Mouse (Mus musculus): Measurements from ENCODE around the gene Mlh3.
"Not testable (repeated sequence)": the region's sequence is repeated elsewhere in the genome, so short reads cannot be mapped to it uniquely, and the experiment has no call there.

Mlh3 gene

DNA sequence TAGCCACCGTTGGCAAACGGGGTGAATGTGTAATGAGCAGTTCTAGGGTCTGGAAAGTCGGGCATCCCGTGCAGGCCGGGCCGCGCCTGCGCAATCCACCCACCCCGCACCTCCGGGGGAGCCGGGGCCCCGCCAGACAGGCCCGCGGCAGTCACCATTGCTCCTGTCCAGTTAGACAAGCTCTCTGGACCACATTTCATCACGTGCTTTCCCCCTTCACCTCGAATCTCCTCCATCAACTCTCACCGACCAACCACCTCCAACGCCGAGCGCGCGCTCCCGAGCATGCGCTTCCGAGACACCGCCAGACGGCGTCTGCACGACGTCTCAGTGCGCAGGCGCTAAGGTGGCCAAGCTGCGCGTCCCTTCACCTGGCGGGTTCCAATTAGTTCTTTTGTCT lies at the start of gene Mlh3:
Gene Mlh3, minus strand, starts transcription at position 281 of the 400 bp plus-strand sequence.
- peak; percentile 81 for DNase-seq

DNA sequence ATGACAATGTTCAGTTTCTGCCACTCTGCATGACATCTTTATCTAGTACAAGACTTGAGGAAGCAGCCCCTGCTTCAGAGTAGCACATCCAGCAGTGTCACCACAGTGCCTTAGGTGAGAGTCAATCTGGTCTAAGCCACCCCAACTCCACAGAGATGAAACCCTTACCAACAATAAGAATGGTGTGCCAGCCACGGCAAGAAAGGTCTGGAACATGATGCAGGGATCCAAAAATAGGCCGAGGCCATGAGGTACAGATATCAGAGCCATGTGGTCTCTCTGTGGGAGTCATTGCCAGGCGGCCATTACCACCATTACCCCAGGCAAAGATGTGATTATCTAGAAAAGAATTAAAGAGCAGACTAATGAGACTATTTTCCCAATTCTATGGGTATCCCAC lies 38.3 kb upstream of the Mlh3 start:
- no peak for DNase-seq

- peak; percentile 88 for DNase-seq
Observed at GRCm38 (mm10) chr12:85305247-85305892, 35.0 kb upstream of the Mlh3 start.

DNA sequence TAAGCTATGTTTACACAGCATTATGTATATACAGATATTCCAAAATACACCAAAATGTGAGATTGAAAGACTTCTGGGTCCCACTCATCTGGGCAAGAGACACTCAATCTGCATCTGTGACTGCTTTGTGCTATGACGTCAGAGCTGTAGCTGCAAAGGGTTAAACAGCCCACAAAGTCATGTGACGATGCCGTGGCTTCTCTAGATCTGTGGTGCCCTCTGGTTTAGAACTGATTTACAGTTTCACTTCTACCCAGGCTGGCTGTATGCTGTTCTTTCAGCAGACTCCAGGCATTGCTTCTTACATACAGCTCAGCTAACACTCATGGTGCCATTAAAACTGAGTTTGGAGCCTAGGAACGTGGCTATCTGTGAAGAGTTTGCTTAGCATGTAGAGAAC lies 34.3 kb upstream of the Mlh3 start:
- DNase-seq: no peak

GRCm38 (mm10) chr12:85303256-85303655 lies 32.9 kb upstream of the Mlh3 start:
- DNase-seq: no peak

- no peak for DNase-seq
Observed at GRCm38 (mm10) chr12:85298835-85299180, 28.4 kb upstream of the Mlh3 start.

DNA sequence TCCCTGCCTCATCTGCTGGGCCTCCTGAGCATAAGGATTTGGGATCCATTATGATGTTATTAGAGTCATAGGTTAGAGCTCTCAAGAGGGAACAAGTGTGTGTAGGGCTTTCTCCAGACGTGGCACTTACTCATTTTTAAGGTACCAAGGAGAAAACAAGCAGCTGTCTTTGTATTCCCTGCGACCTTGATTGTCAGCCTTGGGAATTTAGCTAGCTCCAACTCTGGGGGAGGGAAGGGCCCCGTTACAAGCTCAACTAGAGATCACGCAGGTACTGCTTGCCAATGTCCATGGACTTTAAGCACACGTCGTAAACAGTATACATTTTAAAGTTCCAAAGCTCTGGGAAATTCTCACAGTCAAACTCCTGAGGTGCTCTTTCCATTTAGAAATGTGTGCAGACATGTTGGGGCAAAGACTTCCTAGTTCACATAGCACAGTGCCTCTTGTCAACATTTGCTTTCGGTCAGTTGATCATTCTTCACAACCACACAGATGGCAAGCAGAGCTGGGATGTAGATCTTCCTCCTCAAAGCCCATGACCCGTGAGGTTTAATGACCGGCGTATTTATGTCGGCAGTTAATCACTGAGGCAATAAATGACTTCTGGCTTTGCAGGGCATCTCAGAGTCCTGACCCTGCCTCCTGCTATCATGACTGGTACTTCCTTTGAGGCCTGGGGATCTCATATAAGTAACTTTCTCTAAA lies 27.9 kb upstream of the Mlh3 start:
- no peak for DNase-seq

DNA sequence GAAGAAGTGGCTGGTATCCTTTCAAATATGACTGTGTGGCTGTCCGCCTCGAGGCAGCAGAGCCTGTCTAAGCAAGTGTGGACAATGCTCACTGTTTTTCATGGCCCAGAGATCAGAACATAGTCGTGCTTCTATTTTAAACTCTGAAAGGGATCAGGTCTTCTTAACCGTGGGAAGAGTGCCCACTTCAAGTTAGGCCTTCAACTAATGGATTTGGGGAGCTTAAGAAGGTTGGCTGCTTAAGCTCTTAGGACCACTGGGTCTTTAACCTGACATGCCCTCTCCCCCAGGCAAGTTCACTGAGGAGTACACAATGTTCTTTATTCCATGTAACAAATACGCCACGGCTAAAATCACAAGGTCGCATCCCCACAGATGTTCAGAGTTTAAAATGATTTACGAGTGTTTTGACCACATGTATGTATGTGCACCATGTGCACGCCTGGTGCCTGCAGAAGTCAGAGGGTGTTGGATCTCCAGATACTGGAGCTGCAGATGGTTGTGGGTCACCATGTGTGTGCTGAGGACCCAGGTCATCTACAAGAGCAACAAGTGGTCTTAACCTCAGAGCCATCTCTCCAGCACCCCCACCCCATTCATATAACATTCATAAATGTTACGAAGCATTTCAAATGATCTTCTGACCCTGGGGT lies 27.1 kb upstream of the Mlh3 start:
- DNase-seq: no peak

DNA sequence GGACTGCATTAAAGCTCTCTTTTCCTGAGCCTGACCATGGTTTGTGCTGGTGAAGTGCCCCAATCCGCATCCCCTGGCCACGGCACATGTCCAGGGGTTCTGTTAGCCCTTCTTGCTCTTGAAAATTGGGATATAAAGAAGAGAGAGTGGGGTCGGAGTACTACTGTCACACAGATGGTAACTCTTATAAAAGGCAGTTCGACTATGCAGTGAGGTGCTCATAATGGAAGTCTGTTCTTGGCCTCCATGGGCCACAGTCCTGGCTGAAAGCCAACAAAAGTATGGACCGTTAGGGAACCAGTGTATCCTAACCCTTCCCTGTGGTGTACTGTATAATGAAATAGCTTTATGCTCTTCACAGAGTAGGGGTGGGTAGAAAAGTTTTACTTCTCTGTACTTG lies 26.5 kb upstream of the Mlh3 start:
- no peak for DNase-seq

- DNase-seq: no peak
Observed at GRCm38 (mm10) chr12:85295506-85295905, 25.1 kb upstream of the Mlh3 start.

DNA sequence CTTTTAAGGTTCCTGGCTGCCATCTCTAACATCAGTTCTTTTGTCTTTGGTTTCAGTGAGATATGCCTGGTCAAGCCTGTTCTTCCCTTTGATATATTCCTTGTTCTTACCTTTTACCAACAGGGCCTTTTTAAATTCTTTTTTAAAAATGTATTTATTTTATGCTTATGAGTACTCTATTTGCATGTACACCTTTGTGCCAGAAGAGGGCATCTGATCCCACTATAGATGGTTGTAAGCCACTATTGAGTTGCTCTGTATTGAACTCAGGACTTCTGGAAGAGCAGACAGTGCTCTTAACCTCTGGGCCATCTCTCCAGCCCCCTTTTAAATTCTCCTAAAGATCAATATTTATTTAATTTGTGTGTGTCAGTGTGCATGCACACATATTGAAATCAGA lies 22.5 kb upstream of the Mlh3 start:
- no peak for DNase-seq

GRCm38 (mm10) chr12:85292288-85292687 lies 21.9 kb upstream of the Mlh3 start:
- DNase-seq: no peak

DNA sequence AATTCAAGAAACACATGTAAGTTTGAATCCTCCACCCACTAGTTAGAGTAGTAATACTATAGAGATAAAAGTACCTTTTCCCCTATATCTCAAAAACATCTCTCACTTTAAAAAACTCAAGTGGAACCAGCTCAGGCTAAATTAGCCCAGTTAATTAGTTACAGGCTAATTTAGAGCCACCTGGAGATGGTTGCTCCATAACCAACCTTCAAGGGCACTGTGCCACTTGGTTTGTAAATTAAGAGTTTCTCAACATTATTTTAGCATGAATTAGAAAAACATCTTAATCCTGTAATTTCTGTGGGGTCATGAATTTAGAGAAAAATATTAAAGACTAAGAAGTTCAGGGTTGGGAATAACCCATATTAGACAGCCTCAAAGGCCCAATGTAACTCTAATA lies 21.1 kb upstream of the Mlh3 start:
- no peak for DNase-seq

DNA sequence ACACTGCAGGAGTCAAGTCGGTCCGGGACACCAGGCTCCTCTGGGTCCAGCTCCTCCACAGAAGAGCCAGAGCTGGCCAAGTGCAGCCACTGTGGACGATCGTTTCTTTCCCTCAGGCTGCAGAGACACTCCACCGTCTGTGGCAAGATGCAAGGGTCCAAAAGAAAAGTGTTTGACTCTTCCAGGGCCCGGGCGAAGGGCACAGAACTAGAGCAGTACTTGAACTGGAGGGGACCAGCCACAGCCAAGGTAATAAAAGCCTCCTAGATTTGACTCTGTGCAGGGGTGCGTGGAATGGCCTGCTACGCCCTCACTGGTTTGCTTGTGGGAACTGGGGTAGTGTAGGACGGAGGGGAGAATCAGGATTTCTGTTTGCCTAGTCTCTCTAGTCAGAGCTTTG lies 20.2 kb upstream of the Mlh3 start:
- no peak for DNase-seq

DNA sequence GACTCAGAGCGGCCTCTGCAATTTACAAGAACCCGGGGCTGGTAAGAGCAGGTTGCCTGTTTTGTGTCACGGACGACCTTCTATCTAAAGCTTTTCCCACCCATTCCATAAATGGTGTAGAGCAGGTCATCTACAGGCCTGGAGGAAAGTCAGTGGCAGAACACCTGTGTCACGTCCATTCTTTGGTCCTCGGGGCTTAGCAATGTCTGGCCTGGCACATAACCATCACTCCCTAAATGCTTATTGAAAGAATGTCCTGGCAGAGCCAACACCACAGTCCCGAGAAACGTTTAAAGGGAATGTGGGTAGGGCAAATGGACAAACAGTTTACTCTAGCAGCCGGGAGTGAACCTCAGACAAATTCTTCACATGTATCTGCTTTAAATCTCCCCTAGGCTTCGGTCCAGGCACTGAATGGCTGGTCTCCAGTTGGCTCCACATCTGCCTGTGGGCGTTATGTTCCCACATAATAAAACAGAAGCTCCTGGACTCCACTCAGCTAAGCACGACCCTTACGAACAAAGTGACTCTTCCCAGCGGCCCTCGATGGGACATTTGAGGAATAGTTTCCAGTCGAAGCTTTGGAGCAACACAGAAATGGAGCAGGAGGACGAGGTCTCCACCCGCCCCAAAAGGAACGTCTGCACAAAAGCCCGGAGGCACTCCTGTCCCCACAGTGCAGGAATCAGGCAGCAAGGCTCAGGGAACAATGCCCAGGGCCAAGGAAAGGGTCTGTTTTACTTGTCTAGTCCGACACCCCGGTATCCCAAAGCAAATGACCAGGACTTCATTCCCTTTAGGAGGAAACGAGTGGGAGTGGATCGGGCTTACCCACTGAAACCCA lies 19.0 kb upstream of the Mlh3 start:
- DNase-seq: no peak

DNA sequence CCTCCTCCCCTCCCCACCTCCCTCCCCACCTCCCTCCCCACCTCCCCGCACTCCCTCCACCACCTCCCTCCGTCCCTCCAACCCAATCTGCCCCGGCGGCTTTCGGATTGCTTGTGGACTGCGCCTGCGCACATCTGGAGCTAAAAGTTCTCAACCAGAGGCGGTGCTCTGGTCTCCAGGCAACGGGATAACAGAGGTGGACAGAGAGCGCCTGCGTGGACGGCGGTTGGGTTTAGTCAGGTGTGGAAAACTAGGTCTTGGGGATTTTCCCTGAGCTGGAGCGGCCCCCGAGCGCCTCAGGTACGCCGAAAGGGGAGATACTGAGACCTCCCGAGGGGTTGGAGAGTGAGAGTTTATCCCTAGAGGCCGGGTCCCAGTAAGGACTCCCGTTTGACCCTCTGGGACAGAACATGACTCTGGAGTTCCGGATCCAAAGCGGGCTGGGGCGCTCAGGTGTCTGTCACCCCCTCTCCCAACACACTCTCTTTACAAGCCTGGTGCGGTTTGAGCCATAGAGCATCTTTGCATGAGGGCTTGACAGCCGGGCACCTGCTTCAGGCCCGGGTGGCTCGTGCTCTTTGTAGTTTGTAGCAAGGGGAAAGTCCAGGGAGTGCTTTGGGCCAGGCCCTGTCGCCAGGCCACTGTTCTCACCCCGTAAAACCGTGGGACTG lies 18.2 kb upstream of the Mlh3 start, which contains the start of gene Zc2hc1c:
Gene Zc2hc1c, plus strand, starts transcription at position 106 of the 671 bp plus-strand sequence.
- DNase-seq: peak; percentile 73

- no peak for DNase-seq
Observed at GRCm38 (mm10) chr12:85287809-85288485, 17.5 kb upstream of the Mlh3 start, which contains the start of gene Acyp1. Gene Acyp1 (minus strand): TSS chr12:85288438.

- peak; percentile 26 for DNase-seq
Observed at GRCm38 (mm10) chr12:85286941-85287340, 16.5 kb upstream of the Mlh3 start.

DNA sequence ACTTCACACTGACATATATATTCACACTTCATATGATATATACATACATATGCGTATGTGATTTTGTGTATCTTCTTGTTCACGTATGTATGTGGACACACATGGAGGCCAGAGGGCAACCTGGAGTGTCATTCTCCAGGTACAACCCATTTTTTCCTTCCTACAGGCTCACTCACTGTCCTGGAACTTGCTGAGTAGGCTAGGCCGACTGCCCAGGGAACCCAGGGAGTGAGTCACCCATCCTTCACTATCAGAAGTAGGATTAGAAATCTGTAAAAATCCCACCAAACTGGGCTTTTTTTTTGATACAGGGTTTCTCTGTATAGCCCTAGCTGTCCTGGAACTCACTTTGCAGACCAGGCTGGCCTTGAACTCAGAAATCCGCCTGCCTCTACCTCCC lies 14.6 kb upstream of the Mlh3 start:
- no peak for DNase-seq

- DNase-seq: no peak
Observed at GRCm38 (mm10) chr12:85284331-85284730, 13.9 kb upstream of the Mlh3 start.

DNA sequence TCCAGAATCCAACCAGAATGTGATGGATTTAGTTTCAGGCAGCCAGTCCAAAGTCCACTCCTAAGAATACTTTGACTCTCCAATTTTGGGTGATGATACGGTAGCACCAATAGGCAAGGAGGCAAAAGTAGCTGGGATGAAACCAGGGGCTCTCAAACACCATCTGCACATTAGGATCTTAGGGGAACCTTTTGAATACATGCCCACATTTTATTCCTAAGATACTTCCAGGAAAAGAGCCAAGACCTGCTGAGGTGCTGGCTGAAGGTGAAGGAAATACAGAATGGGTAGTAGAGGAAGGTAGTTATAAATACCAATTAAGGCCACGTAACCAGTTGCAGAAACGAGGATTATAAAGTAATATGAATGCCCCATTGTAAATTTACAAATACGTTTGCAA lies 11.4 kb upstream of the Mlh3 start:
- DNase-seq: not testable (repeated sequence)
